Mouse (Mus musculus) mouse trophoblast stem cell (cell line): Measurements from ENCODE around the gene Ppil6.

Experiments used
- in situ Hi-C, 2 experiments: fragments of 300-500 bp; cut with MseI, MboI; formaldehyde crosslinking; loops; 2 replicates in 1 of 2; 3 replicates in 1 of 2; pipeline ENCODE4 v1.15.1; 2025

The Ppil6 gene

GRCm38 (mm10) chr10:41523386-41523785 is 33.1 kb downstream of the Ppil6 start:
- in situ Hi-C loops: no loop called here

- in situ Hi-C loops: no loop called here
These were observed 35.5 kb downstream of the Ppil6 start for GRCm38 (mm10) chr10:41525696-41526095.

DNA sequence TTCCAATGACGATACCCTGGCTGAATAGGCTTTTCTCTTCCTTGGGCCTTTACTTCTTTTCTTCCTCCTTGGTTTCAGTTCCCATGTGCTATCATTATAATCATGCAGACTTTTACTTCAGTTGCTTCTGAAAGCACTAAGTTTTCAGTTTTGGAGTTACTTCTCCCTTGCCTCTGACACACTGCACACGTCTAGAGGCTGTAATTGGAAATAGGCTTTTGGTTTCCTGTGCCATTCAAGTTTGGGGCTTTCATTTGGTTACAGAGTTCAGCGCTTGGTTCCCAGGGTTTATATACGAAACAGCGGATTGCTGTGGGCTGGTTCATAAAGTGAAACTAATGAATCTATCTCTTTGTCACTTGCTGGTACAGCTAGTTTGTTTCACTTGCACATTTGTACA is 39.7 kb downstream of the Ppil6 start:
- in situ Hi-C loops: no loop called here

- in situ Hi-C loops: no loop called here
These were observed 45.8 kb downstream of the Ppil6 start for GRCm38 (mm10) chr10:41535991-41536390.

DNA sequence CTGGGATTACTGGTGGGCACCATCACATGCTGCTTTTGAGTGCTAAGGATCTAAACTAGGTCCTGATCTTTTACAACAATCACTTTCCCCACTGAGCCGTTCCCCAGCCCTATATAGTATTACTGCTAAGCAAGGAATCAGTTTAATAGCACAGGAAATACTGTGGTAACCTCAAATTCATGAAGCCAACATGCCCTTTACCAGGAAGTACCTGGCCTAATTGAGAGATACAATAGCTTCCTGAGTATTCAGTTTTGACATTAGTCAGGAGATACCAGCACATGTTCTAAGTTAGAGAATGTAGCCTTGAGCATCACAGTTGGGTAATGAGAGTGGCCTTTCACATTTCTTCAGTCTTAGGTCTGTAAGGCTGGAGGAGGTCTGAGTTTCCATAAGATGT is 46.5 kb downstream of the Ppil6 start:
- in situ Hi-C loops: no loop called here

GRCm38 (mm10) chr10:41537226-41537982 is 47.2 kb downstream of the Ppil6 start:
- in situ Hi-C loops: no loop called here

DNA sequence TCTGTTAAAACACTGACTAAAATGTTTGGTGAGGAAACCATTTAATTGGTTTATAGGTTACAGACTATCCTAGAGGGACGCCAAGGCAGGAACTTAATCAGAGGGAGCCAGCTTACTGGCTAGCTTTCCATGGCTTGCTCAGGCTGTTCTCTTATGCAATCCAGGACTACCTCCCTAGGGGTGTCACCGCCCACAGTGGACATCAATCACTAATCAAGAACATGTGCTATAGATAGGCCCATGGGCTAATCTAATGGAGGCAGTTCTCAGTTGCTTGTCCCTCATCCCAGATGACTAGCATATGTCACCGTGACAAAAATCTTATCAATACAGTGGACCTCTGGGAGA is 47.7 kb downstream of the Ppil6 start:
- in situ Hi-C loops: no loop called here

DNA sequence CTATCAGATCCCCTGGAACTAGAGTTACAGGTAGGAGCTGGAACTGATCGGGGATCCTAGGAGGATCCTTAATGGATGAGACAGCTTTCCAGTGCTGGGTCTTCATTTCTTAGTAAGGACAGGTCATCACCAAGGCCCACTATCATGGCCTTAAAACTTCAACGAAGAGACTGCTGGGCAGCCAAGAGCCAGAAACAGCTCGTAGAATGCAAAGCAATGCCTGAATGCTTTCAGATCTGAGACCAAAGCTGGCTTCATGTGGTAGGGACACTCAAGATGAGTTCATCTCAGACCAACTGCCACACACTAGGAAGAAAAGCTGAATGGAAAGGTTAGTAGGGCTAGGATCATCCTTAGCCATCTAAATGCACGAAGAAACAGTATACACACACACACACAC is 48.7 kb downstream of the Ppil6 start:
- in situ Hi-C loops: no loop called here

- in situ Hi-C loops: no loop called here
These were observed 51.8 kb downstream of the Ppil6 start for GRCm38 (mm10) chr10:41542057-41542456.

DNA sequence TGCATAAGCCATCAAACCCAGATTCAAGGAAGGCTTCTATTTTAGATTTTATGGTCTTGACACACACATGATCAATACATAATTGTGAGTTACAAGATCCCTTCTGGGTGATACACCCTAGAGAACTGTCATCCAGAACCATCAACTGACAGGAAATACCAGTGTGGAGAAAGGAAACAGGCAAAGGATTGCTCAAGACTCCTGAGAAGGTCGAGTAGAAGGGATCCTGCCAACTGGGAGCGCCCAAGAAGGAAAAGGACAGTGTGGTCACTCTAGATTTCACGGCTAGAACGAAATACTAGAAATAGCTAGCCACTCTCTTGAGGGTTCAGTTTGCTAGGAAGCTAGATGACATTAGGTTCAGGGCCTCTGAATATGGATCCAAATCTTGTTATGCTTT is 53.2 kb downstream of the Ppil6 start:
- in situ Hi-C loops: no loop called here

- in situ Hi-C loops: no loop called here
These were observed 53.6 kb downstream of the Ppil6 start for GRCm38 (mm10) chr10:41543844-41544243.

- in situ Hi-C loops: no loop called here
These were observed 54.4 kb downstream of the Ppil6 start for GRCm38 (mm10) chr10:41544481-41545190.

DNA sequence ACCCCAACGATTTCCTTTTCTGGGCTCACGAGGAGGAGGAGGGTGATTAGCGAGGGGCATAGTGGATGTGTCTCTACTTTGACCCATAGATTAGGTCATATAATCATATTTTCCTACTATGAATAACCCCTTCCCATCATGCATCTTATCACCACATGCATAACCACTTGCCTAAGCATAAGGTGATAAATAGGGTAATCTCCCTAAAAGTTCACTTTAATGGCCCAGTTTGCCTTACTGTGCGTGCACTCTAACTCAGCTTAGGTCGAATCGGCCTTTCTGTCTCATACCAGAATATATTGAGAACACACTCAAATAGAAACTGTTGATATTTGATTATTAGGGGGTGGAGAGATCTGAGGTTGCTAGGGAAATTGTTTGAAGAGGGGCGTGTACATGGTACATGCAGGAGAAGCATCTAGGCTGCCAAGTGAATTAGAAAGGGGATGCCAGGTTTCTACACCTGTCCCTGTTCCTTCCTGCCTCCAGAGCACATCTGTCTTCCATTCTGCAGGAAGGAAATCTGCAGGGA is 55.1 kb downstream of the Ppil6 start:
- in situ Hi-C loops: no loop called here

- in situ Hi-C loops: no loop called here
These were observed 56.3 kb downstream of the Ppil6 start for GRCm38 (mm10) chr10:41546396-41547165.

GRCm38 (mm10) chr10:41550711-41551110 is 60.5 kb downstream of the Ppil6 start:
- in situ Hi-C loops: no loop called here

- in situ Hi-C loops: no loop called here
These were observed 62.1 kb downstream of the Ppil6 start for GRCm38 (mm10) chr10:41552319-41552718.

DNA sequence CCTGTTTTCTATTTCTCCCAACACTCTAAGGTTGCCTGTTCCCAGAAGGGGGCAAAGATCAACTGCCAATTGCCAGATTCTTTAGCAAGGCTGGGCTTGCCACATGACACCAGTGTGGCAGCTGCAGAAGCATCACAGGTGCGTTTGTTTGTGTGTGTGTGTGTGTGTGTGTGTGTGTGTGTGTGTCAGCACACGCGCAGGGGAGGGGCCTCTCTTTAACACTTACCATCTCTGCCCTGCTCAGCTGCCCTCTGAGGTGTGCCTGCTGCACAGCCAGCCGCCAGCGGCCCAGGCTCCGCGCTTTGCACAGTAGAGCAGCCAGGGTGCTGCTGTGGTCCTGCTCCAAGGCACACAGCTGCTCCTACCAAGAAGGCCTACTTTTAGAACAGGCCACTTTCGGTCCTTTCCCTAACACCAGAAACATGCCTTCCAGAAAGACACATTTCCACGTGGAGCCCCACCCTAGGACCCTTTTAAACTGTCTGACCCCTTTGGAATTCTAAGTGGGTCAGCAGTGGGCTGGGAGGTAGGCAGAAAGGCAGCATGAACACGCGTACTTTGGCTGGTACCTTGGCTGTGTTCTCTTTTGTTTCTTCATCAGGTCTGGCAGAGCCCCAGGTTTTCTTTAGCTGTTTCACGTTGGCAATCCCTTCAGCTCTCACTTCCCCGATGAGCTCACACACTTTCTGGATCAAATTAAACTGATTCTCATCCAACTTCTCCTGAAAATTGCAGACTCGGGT is 62.8 kb downstream of the Ppil6 start:
- in situ Hi-C loops: no loop called here

GRCm38 (mm10) chr10:41553711-41554110 is 63.5 kb downstream of the Ppil6 start:
- in situ Hi-C loops: no loop called here

DNA sequence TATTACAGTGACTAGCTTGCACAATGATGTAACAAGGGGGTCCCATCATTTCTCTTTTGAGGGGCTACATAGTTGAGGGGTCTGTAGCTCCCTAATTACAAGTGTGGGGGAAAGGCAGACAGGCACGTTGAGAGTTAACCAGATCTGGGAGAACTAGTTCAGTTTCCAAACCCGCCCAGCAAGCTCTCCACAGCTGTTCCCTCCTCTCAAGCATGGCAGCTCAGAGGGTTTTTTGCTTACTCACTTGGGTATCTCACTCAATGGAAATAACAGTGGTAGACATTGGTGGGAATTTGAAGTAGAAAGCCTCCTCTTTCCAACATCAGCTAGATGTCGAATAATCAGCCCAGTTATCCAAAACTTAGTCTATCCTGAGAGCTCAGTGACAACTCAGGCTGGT is 64.8 kb downstream of the Ppil6 start:
- in situ Hi-C loops: no loop called here

DNA sequence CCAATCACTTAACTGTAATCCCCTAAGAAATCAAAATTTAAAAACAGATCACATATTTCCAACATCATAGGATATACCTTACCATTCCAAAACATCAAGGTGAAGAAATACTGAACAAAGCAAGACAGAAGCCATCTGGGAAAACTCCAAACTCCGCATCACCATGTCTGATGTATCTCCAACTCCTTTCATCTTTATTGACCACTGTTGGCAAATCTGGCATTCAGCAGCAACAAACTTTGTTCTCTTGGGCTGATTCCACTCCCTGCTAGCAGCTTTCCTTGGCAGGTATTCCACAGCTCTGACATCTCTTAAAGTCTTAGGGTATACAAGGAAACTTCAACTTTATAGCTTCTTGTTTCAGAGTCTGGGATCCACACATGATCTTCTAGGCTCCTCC is 68.2 kb downstream of the Ppil6 start:
- in situ Hi-C loops: no loop called here

DNA sequence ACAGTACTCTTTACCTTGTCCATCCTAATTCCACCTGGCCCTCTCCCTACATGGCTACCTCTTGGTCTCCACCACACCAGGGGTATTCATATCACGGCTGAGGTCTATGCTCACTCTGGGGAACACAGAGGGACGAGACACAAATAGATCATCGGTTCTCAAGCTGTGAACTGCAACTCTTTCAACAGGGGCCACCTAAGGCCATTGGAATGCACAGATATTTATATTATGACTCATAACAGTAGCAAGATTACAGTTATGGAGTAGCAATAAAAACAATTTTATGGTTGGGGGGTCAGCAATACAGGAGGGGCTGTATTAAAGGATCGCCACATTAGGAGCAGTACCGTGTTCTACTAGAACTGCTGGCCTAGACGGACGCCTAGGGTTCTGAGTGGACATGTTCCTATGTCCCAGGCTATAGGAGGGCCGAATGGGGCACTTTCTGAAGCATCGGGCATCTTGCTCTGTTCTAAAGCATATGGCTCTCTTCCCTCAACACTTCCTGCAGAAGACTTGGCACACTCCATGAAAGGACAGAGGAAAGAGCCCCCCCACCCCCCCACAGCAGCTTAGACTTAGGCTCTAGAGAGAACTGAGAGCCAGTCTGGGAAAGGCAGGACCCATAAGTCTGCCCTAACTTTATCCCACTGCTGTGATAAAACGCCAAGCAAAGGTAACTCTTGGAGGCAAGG is 71.6 kb downstream of the Ppil6 start:
- in situ Hi-C loops: no loop called here
